Mouse (Mus musculus): ENCODE data around the gene Hic1. TPM values are rescaled to one million over a fixed set of nuclear protein-coding genes. Genes with fewer than 3 reads are reported as not detected.

Gene Hic1
- polyA plus RNA-seq, 1 experiment from 2014 or later, result 8.5 TPM

GRCm38 (mm10) chr11:75194850-75195461, 25.6 kb upstream of the Hic1 start:
- no peak for ATAC-seq (ENCODE audit: low read depth)
- H3K4me1 ChIP-seq (replicated peaks; ENCODE audit: control insufficient read depth, insufficient read depth, low read length), result peaks cover 25% of the 10 kb centered on the region
- peak overlapping the region; percentile 62 for H3K9ac ChIP-seq (ENCODE audit: low read length)
- under 1% methylated on average over 39 of the region's 39 CpGs for WGBS
- H3K9me3 ChIP-seq (ENCODE audit: control insufficient read depth, low read length), result no peaks in the 10 kb centered on the region
- H3K27me3 ChIP-seq (ENCODE audit: control insufficient read depth, insufficient read depth, low read depth, low read length), result peaks cover 38% of the 10 kb centered on the region
- H3K27ac ChIP-seq (ENCODE audit: low read length), result no peak overlapping the region
- peak overlapping the region; percentile 93 for H3K4me2 ChIP-seq (ENCODE audit: low read depth, low read length)
- no peaks in the 10 kb centered on the region for H3K36me3 ChIP-seq (ENCODE audit: control insufficient read depth, insufficient read depth, low read length)
- peak overlapping the region; percentile 59 for H3K4me3 ChIP-seq (ENCODE audit: low read length)

- H3K27me3 ChIP-seq (ENCODE audit: control insufficient read depth, insufficient read depth, low read depth, low read length), result peaks cover 38% of the 10 kb centered on the region
- no peak overlapping the region for H3K27ac ChIP-seq (ENCODE audit: low read length)
- under 1% methylated on average over 52 of the region's 52 CpGs for WGBS
- ATAC-seq (ENCODE audit: low read depth), result no peak
- H3K9me3 ChIP-seq (ENCODE audit: control insufficient read depth, low read length), result no peaks in the 10 kb centered on the region
- peak overlapping the region; percentile 62 for H3K9ac ChIP-seq (ENCODE audit: low read length)
- H3K4me1 ChIP-seq (replicated peaks; ENCODE audit: control insufficient read depth, insufficient read depth, low read length), result peaks cover 30% of the 10 kb centered on the region
- no peaks in the 10 kb centered on the region for H3K36me3 ChIP-seq (ENCODE audit: control insufficient read depth, insufficient read depth, low read length)
- peak overlapping the region; percentile 93 for H3K4me2 ChIP-seq (ENCODE audit: low read depth, low read length)
- peak overlapping the region; percentile 59 for H3K4me3 ChIP-seq (ENCODE audit: low read length)
These were observed 25.0 kb upstream of the Hic1 start for GRCm38 (mm10) chr11:75194121-75194849.

DNA sequence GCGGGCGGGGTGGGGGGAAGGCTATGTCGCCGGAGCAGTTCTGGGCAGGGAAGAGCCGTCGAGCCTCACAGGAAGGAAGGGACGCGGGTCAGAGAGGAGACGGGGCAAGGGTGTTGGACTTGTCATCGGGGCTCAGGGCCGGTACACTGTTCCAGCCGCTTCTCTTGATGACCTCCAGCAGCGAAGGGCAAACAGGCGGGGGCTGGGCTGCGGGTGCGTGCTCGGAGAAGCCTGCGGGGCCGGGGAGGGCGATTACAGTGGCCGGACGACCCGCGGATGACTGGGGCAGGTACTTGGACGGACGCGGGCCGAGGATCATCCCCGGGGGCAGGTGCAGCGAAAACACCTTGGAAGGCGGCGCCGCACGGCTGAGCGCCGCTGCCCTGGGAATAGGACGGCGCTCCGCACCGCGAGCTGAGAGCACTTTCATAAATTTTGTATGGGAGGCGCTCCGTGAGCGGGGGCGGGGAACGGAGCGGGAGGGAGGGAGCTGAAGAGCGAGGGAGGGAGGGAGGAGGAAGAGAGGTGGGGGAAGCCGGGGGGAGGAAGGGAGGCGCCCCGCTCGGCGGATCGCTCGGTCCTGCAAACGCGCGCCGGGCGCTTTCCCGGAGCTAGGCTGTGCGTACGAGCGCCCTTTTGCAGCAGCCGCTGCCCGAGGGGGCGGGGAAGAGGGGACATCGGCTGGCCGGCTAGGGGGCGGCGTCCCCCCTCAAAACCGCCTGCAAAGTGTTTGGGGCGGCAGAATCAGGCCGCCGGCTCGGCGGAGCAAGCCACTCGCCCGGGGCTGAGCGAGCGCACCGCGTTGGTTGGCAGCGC, 24.1 kb upstream of the Hic1 start, which contains the start of gene Rtn4rl1:
Gene Rtn4rl1 (plus strand): TSS at position 528 of the 816 bp plus-strand sequence.
- WGBS, result under 1% methylated on average over 70 of the region's 84 CpGs

DNA sequence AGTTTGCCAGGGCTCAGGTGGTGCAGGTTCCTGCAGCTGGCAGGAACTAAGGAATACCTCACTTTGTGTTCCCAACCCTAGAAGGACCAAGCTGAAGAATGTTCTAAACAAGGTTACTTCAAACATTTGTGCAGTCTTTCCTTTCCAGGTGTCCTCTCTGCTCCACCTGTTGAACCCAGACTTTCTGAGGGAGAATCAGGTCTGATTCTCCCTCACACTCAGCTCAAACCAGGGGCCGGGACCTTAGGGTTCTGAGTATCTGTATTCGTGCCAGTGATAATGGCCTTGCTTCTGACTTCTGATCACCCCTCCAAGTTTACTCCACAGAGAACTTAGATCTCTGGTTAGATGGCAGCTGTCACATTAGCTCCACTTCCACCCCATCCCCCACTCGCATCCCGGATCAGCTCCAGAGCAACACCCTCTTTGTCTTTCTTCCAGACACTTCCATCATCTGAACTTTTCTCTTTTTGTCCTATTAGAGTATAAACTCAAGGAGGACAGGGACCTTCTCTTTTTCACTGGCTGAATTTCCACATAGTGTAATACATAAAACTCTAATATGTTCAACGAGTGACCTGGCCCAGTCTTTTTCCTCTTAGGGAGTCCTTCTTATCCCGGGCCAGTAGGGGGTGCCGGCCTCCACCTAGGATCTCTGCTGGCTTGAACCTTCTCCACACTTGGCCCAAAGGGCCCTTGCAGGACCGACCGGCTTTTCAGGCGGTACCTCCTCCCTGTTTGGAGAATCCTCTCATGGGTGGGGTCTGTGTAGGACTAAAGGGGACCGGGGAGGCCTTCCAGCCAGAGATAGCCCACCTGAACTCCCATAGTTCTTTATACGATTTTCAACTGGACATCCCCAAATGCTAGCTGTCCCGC, 23.3 kb upstream of the Hic1 start:
- H3K4me1 ChIP-seq (replicated peaks; ENCODE audit: control insufficient read depth, insufficient read depth, low read length), result peaks cover 32% of the 10 kb centered on the region
- H3K4me2 ChIP-seq (ENCODE audit: low read depth, low read length), result peak overlapping the region; percentile 93
- H3K36me3 ChIP-seq (ENCODE audit: control insufficient read depth, insufficient read depth, low read length), result no peaks in the 10 kb centered on the region
- no peak overlapping the region; the same call in 1 of the 2 replicates for H3K9ac ChIP-seq (ENCODE audit: low read length)
- H3K27me3 ChIP-seq (ENCODE audit: control insufficient read depth, insufficient read depth, low read depth, low read length), result peaks cover 38% of the 10 kb centered on the region
- ATAC-seq (ENCODE audit: low read depth), result peak; percentile 70
- no peaks in the 10 kb centered on the region for H3K9me3 ChIP-seq (ENCODE audit: control insufficient read depth, low read length)
- H3K4me3 ChIP-seq (ENCODE audit: low read length), result peak overlapping the region; percentile 59
- 23% methylated on average over 13 of the region's 13 CpGs for WGBS
- no peak overlapping the region for H3K27ac ChIP-seq (ENCODE audit: low read length)

More for the DNA sequence above, 24.1 kb upstream of the Hic1 start, which contains the start of gene Rtn4rl1:
- H3K27ac ChIP-seq (ENCODE audit: low read length), result no peak within 1 kb of the TSS
- peak within 1 kb of the TSS; percentile 62 for H3K9ac ChIP-seq (ENCODE audit: low read length)
- peaks cover 32% of the 10 kb centered on the region for H3K4me1 ChIP-seq (replicated peaks; ENCODE audit: control insufficient read depth, insufficient read depth, low read length)
- peak; percentile 28 for ATAC-seq (ENCODE audit: low read depth)
- no peaks in the 10 kb centered on the region for H3K36me3 ChIP-seq (ENCODE audit: control insufficient read depth, insufficient read depth, low read length)
- H3K4me3 ChIP-seq (ENCODE audit: low read length), result peak within 1 kb of the TSS; percentile 59
- H3K4me2 ChIP-seq (ENCODE audit: low read depth, low read length), result peak within 1 kb of the TSS; percentile 93
- no peaks in the 10 kb centered on the region for H3K9me3 ChIP-seq (ENCODE audit: control insufficient read depth, low read length)
- H3K27me3 ChIP-seq (ENCODE audit: control insufficient read depth, insufficient read depth, low read depth, low read length), result peaks cover 38% of the 10 kb centered on the region

DNA sequence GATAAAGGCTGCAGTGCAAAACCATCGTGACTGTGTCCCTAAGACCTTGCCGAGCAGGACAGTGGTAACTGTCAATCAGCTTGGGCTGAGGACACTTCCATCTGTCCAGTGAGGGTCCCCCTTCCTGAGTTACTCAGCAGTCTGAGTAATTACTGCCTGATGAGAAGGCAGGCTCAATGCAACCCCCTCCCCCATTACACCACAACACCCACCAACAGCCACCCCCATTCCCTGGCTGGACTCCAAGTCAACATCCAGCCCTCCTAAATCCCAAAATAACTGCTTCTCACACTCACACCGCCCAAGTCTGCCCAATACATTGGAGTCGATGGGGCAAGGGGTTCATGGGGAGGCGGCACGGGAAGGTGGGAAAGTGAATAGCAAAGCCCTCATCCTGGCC, 22.5 kb upstream of the Hic1 start:
- no peaks in the 10 kb centered on the region for H3K9me3 ChIP-seq (ENCODE audit: control insufficient read depth, low read length)
- H3K9ac ChIP-seq (ENCODE audit: low read length), result no peak overlapping the region
- H3K27ac ChIP-seq (ENCODE audit: low read length), result no peak overlapping the region
- H3K4me1 ChIP-seq (replicated peaks; ENCODE audit: control insufficient read depth, insufficient read depth, low read length), result peaks cover 32% of the 10 kb centered on the region
- ATAC-seq (ENCODE audit: low read depth), result no peak
- peaks cover 38% of the 10 kb centered on the region for H3K27me3 ChIP-seq (ENCODE audit: control insufficient read depth, insufficient read depth, low read depth, low read length)
- no peaks in the 10 kb centered on the region for H3K36me3 ChIP-seq (ENCODE audit: control insufficient read depth, insufficient read depth, low read length)
- no peak overlapping the region for H3K4me3 ChIP-seq (ENCODE audit: low read length)
- no peak overlapping the region for H3K4me2 ChIP-seq (ENCODE audit: low read depth, low read length)
- WGBS, result 56% methylated on average over 6 of the region's 6 CpGs

DNA sequence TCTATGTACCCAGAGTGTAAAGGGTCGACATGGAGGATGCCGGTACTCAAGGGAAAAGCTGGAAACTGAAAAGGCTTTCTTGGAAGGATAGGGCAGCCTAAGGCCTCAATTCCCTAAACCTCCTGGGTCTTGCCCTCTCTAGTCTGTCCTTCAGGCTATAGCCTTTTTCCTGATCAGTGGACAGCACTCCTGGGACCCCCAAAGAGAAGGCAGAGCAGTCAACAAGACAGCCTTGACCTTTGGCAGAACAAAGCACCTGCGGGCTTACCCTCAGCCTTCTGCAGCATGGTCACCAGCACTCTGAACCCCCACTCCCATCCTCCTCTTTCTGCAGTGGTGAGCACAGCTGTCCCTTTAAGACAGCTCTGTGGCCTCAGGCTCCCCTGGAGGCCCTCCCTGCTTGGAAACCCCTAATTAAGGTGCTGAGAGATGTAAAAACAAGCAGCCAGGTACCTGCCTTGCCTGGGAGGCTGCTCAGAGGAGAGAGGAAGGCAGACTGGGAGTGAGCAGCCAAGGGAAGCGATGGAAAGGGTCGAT, 21.7 kb upstream of the Hic1 start, which contains the start of gene Dph1:
Gene Dph1 (minus strand): TSS at position 337 of the 537 bp plus-strand sequence.
- Histone ChIP-seq H3K27ac (ENCODE audit: low read length) (peak within 1 kb of the TSS; percentile 17; the same call in 1 of the 2 replicates), H3K4me3 (ENCODE audit: low read length) (peak within 1 kb of the TSS; percentile 93), H3K27me3 (ENCODE audit: control insufficient read depth, insufficient read depth, low read depth, low read length) (peaks cover 30% of the 10 kb centered on the region), H3K4me1 (replicated peaks; ENCODE audit: control insufficient read depth, insufficient read depth, low read length) (peaks cover 32% of the 10 kb centered on the region), H3K9me3 (ENCODE audit: control insufficient read depth, low read length) (no peaks in the 10 kb centered on the region), H3K36me3 (ENCODE audit: control insufficient read depth, insufficient read depth, low read length) (no peaks in the 10 kb centered on the region), H3K9ac (ENCODE audit: low read length) (peak within 1 kb of the TSS; percentile 78), H3K4me2 (ENCODE audit: low read depth, low read length) (peak within 1 kb of the TSS; percentile 92)
- 54% methylated on average over 5 of the region's 5 CpGs for WGBS
- no peak for ATAC-seq (ENCODE audit: low read depth)

DNA sequence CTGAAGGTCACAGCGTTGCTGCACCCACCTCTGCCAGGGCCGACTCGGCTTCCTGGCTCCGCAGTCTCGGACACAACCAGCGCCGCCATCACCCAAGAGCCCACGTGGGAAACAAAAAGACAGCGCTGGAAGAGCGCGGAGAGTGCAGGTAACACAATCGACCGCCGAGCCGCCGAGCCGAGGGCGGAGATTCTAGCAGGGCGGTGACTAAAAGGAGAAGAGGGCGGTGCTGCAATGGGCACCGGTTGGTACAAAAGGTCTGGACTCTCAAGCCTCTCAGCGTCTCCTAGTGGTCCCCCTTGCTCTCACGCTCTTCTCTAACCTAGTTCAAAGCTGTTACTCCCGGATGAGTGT, 21.0 kb upstream of the Hic1 start:
- Histone ChIP-seq H3K9me3 (ENCODE audit: control insufficient read depth, low read length) (no peaks in the 10 kb centered on the region), H3K4me2 (ENCODE audit: low read depth, low read length) (peak overlapping the region; percentile 92), H3K27me3 (ENCODE audit: control insufficient read depth, insufficient read depth, low read depth, low read length) (peaks cover 25% of the 10 kb centered on the region), H3K9ac (ENCODE audit: low read length) (peak overlapping the region; percentile 78), H3K36me3 (ENCODE audit: control insufficient read depth, insufficient read depth, low read length) (no peaks in the 10 kb centered on the region), H3K27ac (ENCODE audit: low read length) (peak overlapping the region; percentile 17; the same call in 1 of the 2 replicates), H3K4me3 (ENCODE audit: low read length) (peak overlapping the region; percentile 93), H3K4me1 (replicated peaks; ENCODE audit: control insufficient read depth, insufficient read depth, low read length) (peaks cover 32% of the 10 kb centered on the region)
- WGBS, result under 1% methylated on average over 24 of the region's 24 CpGs
- ATAC-seq (ENCODE audit: low read depth), result peak; percentile 83

DNA sequence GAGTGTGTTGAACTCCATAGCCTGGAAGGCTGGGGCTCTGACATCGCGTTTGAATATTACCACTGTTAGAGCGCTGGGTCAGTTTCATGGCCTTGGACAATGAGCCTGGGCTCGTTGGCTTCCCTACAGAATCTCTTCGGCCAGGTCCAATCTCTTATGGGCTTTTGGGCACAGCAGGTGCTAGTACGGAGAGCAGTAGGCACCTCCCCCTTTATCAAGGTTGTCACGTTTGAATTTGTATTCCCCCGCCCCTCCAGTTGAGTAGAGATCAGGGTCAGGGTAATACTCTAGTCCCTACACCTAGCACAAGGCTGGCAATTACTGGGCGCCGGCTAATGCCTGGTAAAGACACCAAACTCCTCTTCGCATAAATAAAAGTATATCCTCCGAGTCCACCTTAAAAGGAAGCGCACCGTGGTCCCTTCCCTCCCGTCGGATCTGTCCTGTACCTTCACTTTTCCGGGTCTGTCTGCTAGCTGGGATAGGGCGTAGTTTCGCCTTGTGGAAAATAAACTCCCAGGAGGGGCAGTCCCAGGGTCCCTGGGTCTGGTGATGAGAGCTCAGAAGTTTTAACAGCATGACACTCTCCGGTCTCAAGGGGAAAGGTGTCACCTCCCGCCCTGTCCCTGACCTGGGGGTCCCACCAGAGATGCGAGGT, 20.5 kb upstream of the Hic1 start:
- Histone ChIP-seq H3K9ac (ENCODE audit: low read length) (peak overlapping the region; percentile 78), H3K9me3 (ENCODE audit: control insufficient read depth, low read length) (no peaks in the 10 kb centered on the region), H3K36me3 (ENCODE audit: control insufficient read depth, insufficient read depth, low read length) (no peaks in the 10 kb centered on the region), H3K4me2 (ENCODE audit: low read depth, low read length) (peak overlapping the region; percentile 92), H3K27me3 (ENCODE audit: control insufficient read depth, insufficient read depth, low read depth, low read length) (peaks cover 20% of the 10 kb centered on the region), H3K4me3 (ENCODE audit: low read length) (peak overlapping the region; percentile 93), H3K4me1 (replicated peaks; ENCODE audit: control insufficient read depth, insufficient read depth, low read length) (peaks cover 28% of the 10 kb centered on the region), H3K27ac (ENCODE audit: low read length) (peak overlapping the region; percentile 17; the same call in 1 of the 2 replicates)
- under 1% methylated on average over 22 of the region's 22 CpGs for WGBS
- peak; percentile 12; the same call in 1 of the 2 replicates for ATAC-seq (ENCODE audit: low read depth)

All from lung, embryonic 16.5 days (tissue).